Mouse (Mus musculus): Measurements from ENCODE around the gene Gm29289.
"Not testable (repeated sequence)": the region's sequence is repeated elsewhere in the genome, so short reads cannot be mapped to it uniquely, and the experiment has no call there.

Gene Gm29289

GRCm38 (mm10) chrY:2932282-2932681 lies at the start of gene Gm29289:
Gene Gm29289 (plus strand): TSS chrY:2932582.
- not testable (repeated sequence) for DNase-seq

- not testable (repeated sequence) for DNase-seq
Measured at GRCm38 (mm10) chrY:2900689-2901088, 31.7 kb upstream of the Gm29289 start, which contains the start of gene Gm10352. Gene Gm10352 (plus strand): TSS chrY:2900989.

Data from kidney, postnatal 14 days (tissue).